In the genomic region with DNA sequence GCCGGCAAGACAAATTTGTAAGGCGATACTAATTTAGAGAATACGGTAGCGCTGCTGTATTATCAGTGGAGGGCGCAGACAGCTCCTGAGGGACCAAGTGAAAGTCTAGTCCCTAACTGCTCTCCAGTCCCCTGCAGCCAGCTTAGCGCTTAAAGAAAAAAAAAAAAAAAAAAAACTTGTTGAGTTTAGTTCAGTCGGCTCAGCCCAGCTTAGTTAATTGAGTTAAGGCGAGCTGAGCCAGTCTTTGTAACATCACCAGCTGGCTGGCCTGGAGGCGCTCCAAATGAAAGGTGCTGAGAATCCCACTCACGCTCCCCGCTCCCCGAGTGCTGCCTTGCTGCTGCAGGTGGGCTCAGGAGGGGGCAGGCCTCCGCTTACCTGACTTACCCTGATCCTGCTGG, we compare ENCODE assay signal across 8 mouse cellular contexts.
DNase-seq lines count a peak whose midpoint lies in the region; ATAC-seq and TF ChIP-seq lines count a peak whose summit lies in the region.

No protein-coding gene starts in this region.

- TF ChIP-seq CTCF in midbrain, postnatal 0 days (IDR thresholded peaks at IDR 0.05): no peak

- no peaks in the 10 kb centered on the region for H3K9me3 ChIP-seq in heart, embryonic 15.5 days (replicated peaks)
- H3K9me3 ChIP-seq in midbrain, postnatal 0 days (ENCODE audit: low read length): no peaks in the 10 kb centered on the region

- 0 out of 2 replicates have a peak overlapping the region, but pooled peaks have one; percentile 21 for H3K27ac ChIP-seq in heart, embryonic 15.5 days
- no peak overlapping the region for H3K27ac ChIP-seq in midbrain, postnatal 0 days (ENCODE audit: low read depth, low read length)

- 10% methylated on average over 13 of the region's 13 CpGs for WGBS in heart, embryonic 15.5 days
- 9% methylated on average over 13 of the region's 13 CpGs for WGBS in midbrain, postnatal 0 days

- H3K27me3 ChIP-seq in heart, embryonic 15.5 days: no peaks in the 10 kb centered on the region
- peaks cover 7% of the 10 kb centered on the region; the same call in 1 of the 2 replicates for H3K27me3 ChIP-seq in midbrain, postnatal 0 days (ENCODE audit: insufficient read depth, low read length)

- H3K36me3 ChIP-seq in heart, embryonic 15.5 days: no peaks in the 10 kb centered on the region
- H3K36me3 ChIP-seq in midbrain, postnatal 0 days (ENCODE audit: insufficient read depth, low read length): no peaks in the 10 kb centered on the region

- H3K4me1 ChIP-seq in heart, embryonic 15.5 days (replicated peaks): peaks cover 21% of the 10 kb centered on the region
- peaks cover 4% of the 10 kb centered on the region; the same call in 1 of the 2 replicates for H3K4me1 ChIP-seq in midbrain, postnatal 0 days (ENCODE audit: insufficient read depth, low read length)

- peak overlapping the region; percentile 18 for H3K4me3 ChIP-seq in heart, embryonic 15.5 days
- H3K4me3 ChIP-seq in midbrain, postnatal 0 days (ENCODE audit: low read depth, low read length): no peak overlapping the region

- peak overlapping the region; percentile 56 for H3K4me2 ChIP-seq in heart, embryonic 15.5 days
- H3K4me2 ChIP-seq in midbrain, postnatal 0 days (ENCODE audit: low read depth, low read length, poor library complexity, severe bottlenecking): peak overlapping the region; percentile 0; the same call in 1 of the 2 replicates

- no peak overlapping the region for H3K9ac ChIP-seq in heart, embryonic 15.5 days
- H3K9ac ChIP-seq in midbrain, postnatal 0 days (replicated peaks; ENCODE audit: low read length, poor library complexity, severe bottlenecking): no peak overlapping the region

- peak; percentile 53 for DNase-seq in testis, postnatal 10 days (ENCODE audit: low spot score)
- no peak for DNase-seq in testis, postnatal 14 days (ENCODE audit: low spot score)
- DNase-seq in kidney, postnatal 14 days: peak; percentile 34
- DNase-seq in midbrain, postnatal 0 days (ENCODE audit: low spot score): peak; percentile 53
- DNase-seq in thymus, postnatal 0 days (ENCODE audit: low spot score): no peak
- no peak for DNase-seq in gastrocnemius, adult 8-10 months (ENCODE audit: low spot score in 2 of 2)
- DNase-seq in urinary bladder, postnatal 14 days (ENCODE audit: low spot score): no peak

- ATAC-seq in heart, embryonic 15.5 days (replicated peaks; ENCODE audit: insufficient number of reproducible peaks, insufficient read depth, low FRiP score, low read depth): no peak
- no peak for ATAC-seq in midbrain, postnatal 0 days (ENCODE audit: low FRiP score)

Comparison
In these comparisons a context has a peak if more than half of its experiments do, and no peak if none do; other contexts are left out.
1. DNase-seq: peak in testis, postnatal 10 days (single experiment), kidney, postnatal 14 days (single experiment) and midbrain, postnatal 0 days (single experiment); none in testis, postnatal 14 days (single experiment), thymus, postnatal 0 days (single experiment), gastrocnemius, adult 8-10 months (0 of 2) and urinary bladder, postnatal 14 days (single experiment).